Comparison of ENCODE assay signal across 8 mouse cellular contexts in the genomic region with DNA sequence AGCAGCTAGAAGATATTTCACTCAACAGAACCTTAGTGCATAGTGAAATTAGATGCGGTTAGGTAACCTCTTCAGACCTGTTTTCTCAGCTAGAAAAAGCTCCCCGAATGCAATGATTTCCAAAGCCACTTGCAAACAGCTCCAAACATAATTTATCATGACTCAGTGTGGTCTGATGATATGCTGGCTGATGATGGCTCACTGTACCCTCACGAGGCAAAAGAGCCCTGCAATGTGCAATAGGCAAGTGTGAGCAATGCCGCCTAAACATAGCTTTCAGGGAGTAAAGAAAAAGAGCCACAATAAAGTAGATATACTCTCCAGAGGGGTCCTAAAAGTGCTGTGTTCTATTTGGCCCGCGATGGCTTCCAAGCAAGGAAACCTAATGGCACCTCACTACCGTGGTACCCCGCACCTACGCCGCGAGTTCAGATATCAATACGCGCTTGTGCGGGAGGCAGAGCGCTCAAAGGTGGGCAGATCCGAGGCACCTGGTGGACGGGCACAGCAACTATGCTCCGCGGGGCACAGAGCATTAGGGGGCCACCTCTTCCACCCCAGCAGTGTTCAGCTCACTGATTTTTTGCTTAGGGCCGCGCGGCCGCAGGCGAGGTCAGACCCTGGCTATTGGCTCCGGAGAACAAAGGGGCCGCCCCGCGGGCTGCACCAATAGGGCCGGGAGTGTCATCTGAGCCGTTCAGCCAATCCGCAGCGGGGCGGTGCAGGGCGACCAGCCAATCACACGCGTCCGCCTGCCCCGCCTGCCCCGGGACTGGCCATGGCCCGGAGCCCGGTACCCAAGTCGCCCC. TPM values are rescaled to one million over a fixed set of nuclear protein-coding genes. Genes with fewer than 3 reads are reported as not detected.
DNase-seq lines count a peak whose midpoint lies in the region; ATAC-seq lines count a peak whose summit lies in the region.

A gene (plus strand): TSS at position 793 of the 809 bp plus-strand sequence.

- peak within 1 kb of the TSS; percentile 95 for H3K4me2 ChIP-seq in intestine, embryonic 14.5 days (ENCODE audit: low read length)

- intact Hi-C loops in left cerebral cortex, postnatal 14 days (cut with DNase I) = no loop called here

- H3K9me3 ChIP-seq in intestine, embryonic 14.5 days (ENCODE audit: control insufficient read depth, low read length) = peaks cover 19% of the 10 kb centered on the region

- H3K27me3 ChIP-seq in intestine, embryonic 14.5 days (replicated peaks; ENCODE audit: control insufficient read depth, insufficient read depth, low read length) = no peaks in the 10 kb centered on the region

- ATAC-seq in intestine, embryonic 14.5 days (replicated peaks; ENCODE audit: low FRiP score, low TSS enrichment, low read depth) = peak; percentile 100
- peak; percentile 99 for ATAC-seq in megakaryocyte-erythroid progenitor cell, adult 5-6 weeks (replicated peaks; ENCODE audit: low FRiP score, low TSS enrichment, poor library complexity, severe bottlenecking)

- H3K9ac ChIP-seq in intestine, embryonic 14.5 days (ENCODE audit: low read length) = peak within 1 kb of the TSS; percentile 76

- H3K27ac ChIP-seq in intestine, embryonic 14.5 days (ENCODE audit: low read depth) = peak within 1 kb of the TSS; percentile 73

- H3K36me3 ChIP-seq in intestine, embryonic 14.5 days (ENCODE audit: control insufficient read depth, insufficient read depth, low read length) = peaks cover 37% of the 10 kb centered on the region

- 5% methylated on average over 42 of the region's 42 CpGs for WGBS in intestine, embryonic 14.5 days

- DNase-seq in adrenal gland, adult 2 months = peak; percentile 99
- peak; percentile 97 for DNase-seq in embryo, embryonic 11 days
- DNase-seq in gastrocnemius, postnatal 25 days = peak; percentile 99
- peak; percentile 95 for DNase-seq in intestine, embryonic 14.5 days (ENCODE audit: low spot score)
- DNase-seq in left cerebral cortex, postnatal 14 days (ENCODE audit: low spot score in 2 of 2) = peak; percentile 97
- DNase-seq in right cerebral cortex, postnatal 14 days = peak; percentile 97
- DNase-seq in urinary bladder, postnatal 25 days (ENCODE audit: low spot score) = peak; percentile 92

- peak within 1 kb of the TSS; percentile 77 for H3K4me3 ChIP-seq in intestine, embryonic 14.5 days (ENCODE audit: low read depth, low read length)

- peaks cover 9% of the 10 kb centered on the region for H3K4me1 ChIP-seq in intestine, embryonic 14.5 days (replicated peaks; ENCODE audit: control insufficient read depth, insufficient read depth, low read length)

RNA-seq across cellular contexts. Expression of the gene that starts here (rescaled TPM):
- 1 to 10 TPM; 7.4 to 8.7 TPM for total RNA-seq in adrenal gland, adult 2 months (2021)
- 14.8 and 16.8 TPM in 2 replicates for polyA plus RNA-seq in adrenal gland, adult 2 months (2012; rRNA removed)
- 1 to 10 TPM; 6.5 to 6.9 TPM for total RNA-seq in gastrocnemius, postnatal 25 days (2021)
- 7.4 and 8.3 TPM in 2 replicates for polyA plus RNA-seq in intestine, embryonic 14.5 days (2014; fragmentation: Nextera tagmentation; extraction: Ambion mirVana)
- total RNA-seq in left cerebral cortex, postnatal 14 days (2021) = 1 to 10 TPM; 6.0 to 7.4 TPM
- 1.7 and 1.9 TPM in 2 replicates for total RNA-seq in megakaryocyte-erythroid progenitor cell, adult 5-6 weeks (2014; fragmentation: Nextera tagmentation)
- 2.0 and 3.0 TPM in 2 replicates for total RNA-seq in megakaryocyte-erythroid progenitor cell, adult 5-6 weeks (2017)

Comparison
In these comparisons a context has a peak if more than half of its experiments do, and no peak if none do; other contexts are left out.
1. Peak in every context shown above with its lines: DNase-seq, ATAC-seq, H3K4me3 ChIP-seq and H3K27ac ChIP-seq.